8 mouse cellular contexts compared by ENCODE assay signal in the genomic region with DNA sequence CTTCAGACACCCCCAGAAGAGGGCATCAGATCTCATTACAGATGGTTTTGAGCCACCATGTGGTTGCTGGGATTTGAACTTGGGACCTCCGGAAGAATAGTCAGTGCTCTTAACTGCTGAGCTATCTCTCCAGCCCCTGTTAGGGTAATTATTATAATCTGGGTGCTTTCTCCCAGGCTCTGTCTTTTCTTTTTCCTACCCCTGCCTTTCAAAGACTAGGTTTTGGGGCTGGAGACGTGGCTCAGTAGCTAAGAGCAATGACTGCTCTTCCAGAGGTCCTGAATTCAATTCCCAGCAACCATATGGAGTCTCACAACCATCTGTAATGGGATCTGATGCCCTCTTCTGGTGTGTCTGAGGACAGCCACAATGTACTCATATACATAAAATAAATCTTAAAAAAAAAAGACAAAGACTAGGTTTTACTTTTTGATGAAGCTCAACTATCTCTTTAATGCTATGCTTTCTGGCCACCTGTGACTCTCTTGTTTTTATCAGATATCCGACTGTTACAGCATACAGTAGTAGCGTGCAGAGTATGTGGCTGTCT. TPM values are rescaled to one million over a fixed set of nuclear protein-coding genes. Genes with fewer than 3 reads are reported as not detected.
DNase-seq lines count a peak whose midpoint lies in the region; ATAC-seq and TF ChIP-seq lines count a peak whose summit lies in the region.

No protein-coding gene starts in this region.

- no peak for DNase-seq in kidney, adult 9 months
- no peak for DNase-seq in intestine, embryonic 14.5 days (ENCODE audit: low spot score)
- no peak for DNase-seq in midbrain, postnatal 0 days (ENCODE audit: low spot score)
- DNase-seq in left cerebral cortex, adult 8-10 months (ENCODE audit: low spot score in 2 of 2): no peak
- DNase-seq in adrenal gland, postnatal 14 days: no peak
- no peak for DNase-seq in frontal cortex, postnatal 10 days (ENCODE audit: low spot score in 2 of 2)

- H3K27me3 ChIP-seq in kidney, embryonic 16.5 days (ENCODE audit: insufficient read depth, low read length): no peaks in the 10 kb centered on the region
- H3K27me3 ChIP-seq in embryonic facial prominence, embryonic 15.5 days: no peaks in the 10 kb centered on the region
- H3K27me3 ChIP-seq in intestine, embryonic 14.5 days (replicated peaks; ENCODE audit: control insufficient read depth, insufficient read depth, low read length): no peaks in the 10 kb centered on the region
- H3K27me3 ChIP-seq in midbrain, postnatal 0 days (ENCODE audit: insufficient read depth, low read length): no peaks in the 10 kb centered on the region

- H3K9ac ChIP-seq in kidney, embryonic 16.5 days (replicated peaks; ENCODE audit: low read length): peak overlapping the region; percentile 66; the same call in 1 of the 2 replicates
- no peak overlapping the region for H3K9ac ChIP-seq in embryonic facial prominence, embryonic 15.5 days
- H3K9ac ChIP-seq in intestine, embryonic 14.5 days (ENCODE audit: low read length): no peak overlapping the region; the same call in 1 of the 2 replicates
- 0 out of 2 replicates have a peak overlapping the region, but pooled peaks have one; percentile 84 for H3K9ac ChIP-seq in midbrain, postnatal 0 days (replicated peaks; ENCODE audit: low read length, poor library complexity, severe bottlenecking)

- no peak for ATAC-seq in kidney, embryonic 16.5 days (ENCODE audit: low FRiP score, low TSS enrichment)
- ATAC-seq in embryonic facial prominence, embryonic 15.5 days (ENCODE audit: insufficient number of reproducible peaks, low FRiP score, low TSS enrichment, low read depth): no peak
- no peak for ATAC-seq in intestine, embryonic 14.5 days (replicated peaks; ENCODE audit: low FRiP score, low TSS enrichment, low read depth)
- ATAC-seq in midbrain, postnatal 0 days (ENCODE audit: low FRiP score): no peak

- H3K36me3 ChIP-seq in kidney, embryonic 16.5 days (ENCODE audit: insufficient read depth, low read length): peaks cover 24% of the 10 kb centered on the region
- peaks cover 27% of the 10 kb centered on the region for H3K36me3 ChIP-seq in embryonic facial prominence, embryonic 15.5 days
- peaks cover 23% of the 10 kb centered on the region for H3K36me3 ChIP-seq in intestine, embryonic 14.5 days (ENCODE audit: control insufficient read depth, insufficient read depth, low read length)
- H3K36me3 ChIP-seq in midbrain, postnatal 0 days (ENCODE audit: insufficient read depth, low read length): peaks cover 20% of the 10 kb centered on the region

- H3K4me3 ChIP-seq in kidney, embryonic 16.5 days (ENCODE audit: low read length): peak overlapping the region; percentile 92
- H3K4me3 ChIP-seq in embryonic facial prominence, embryonic 15.5 days (replicated peaks): peak overlapping the region; percentile 71
- peak overlapping the region; percentile 86 for H3K4me3 ChIP-seq in intestine, embryonic 14.5 days (ENCODE audit: low read depth, low read length)
- peak overlapping the region; percentile 91 for H3K4me3 ChIP-seq in midbrain, postnatal 0 days (ENCODE audit: low read depth, low read length)

- peaks cover 23% of the 10 kb centered on the region for H3K4me1 ChIP-seq in kidney, embryonic 16.5 days (ENCODE audit: insufficient read depth, low read length)
- peaks cover 30% of the 10 kb centered on the region for H3K4me1 ChIP-seq in embryonic facial prominence, embryonic 15.5 days
- H3K4me1 ChIP-seq in intestine, embryonic 14.5 days (replicated peaks; ENCODE audit: control insufficient read depth, insufficient read depth, low read length): peaks cover 13% of the 10 kb centered on the region
- 0 out of 2 replicates have a peak, but pooled peaks cover 8% of the 10 kb centered on the region for H3K4me1 ChIP-seq in midbrain, postnatal 0 days (ENCODE audit: insufficient read depth, low read length)

- 58% methylated on average over 4 of the region's 4 CpGs for WGBS in kidney, embryonic 16.5 days
- WGBS in embryonic facial prominence, embryonic 15.5 days: 55% methylated on average over 4 of the region's 4 CpGs
- 55% methylated on average over 4 of the region's 4 CpGs for WGBS in intestine, embryonic 14.5 days
- 57% methylated on average over 4 of the region's 4 CpGs for WGBS in midbrain, postnatal 0 days

- H3K4me2 ChIP-seq in kidney, embryonic 16.5 days (replicated peaks; ENCODE audit: low read depth, low read length): peak overlapping the region; percentile 72
- peak overlapping the region; percentile 92 for H3K4me2 ChIP-seq in embryonic facial prominence, embryonic 15.5 days (replicated peaks)
- H3K4me2 ChIP-seq in intestine, embryonic 14.5 days (ENCODE audit: low read length): peak overlapping the region; percentile 63
- H3K4me2 ChIP-seq in midbrain, postnatal 0 days (ENCODE audit: low read depth, low read length, poor library complexity, severe bottlenecking): peak overlapping the region; percentile 85

- no peaks in the 10 kb centered on the region for H3K9me3 ChIP-seq in kidney, embryonic 16.5 days (ENCODE audit: low read length)
- H3K9me3 ChIP-seq in embryonic facial prominence, embryonic 15.5 days (replicated peaks): no peaks in the 10 kb centered on the region
- no peaks in the 10 kb centered on the region for H3K9me3 ChIP-seq in intestine, embryonic 14.5 days (ENCODE audit: control insufficient read depth, low read length)
- H3K9me3 ChIP-seq in midbrain, postnatal 0 days (ENCODE audit: low read length): no peaks in the 10 kb centered on the region

- no peak overlapping the region for H3K27ac ChIP-seq in kidney, embryonic 16.5 days (ENCODE audit: low read length)
- no peak overlapping the region for H3K27ac ChIP-seq in embryonic facial prominence, embryonic 15.5 days (replicated peaks)
- no peak overlapping the region for H3K27ac ChIP-seq in intestine, embryonic 14.5 days (ENCODE audit: low read depth)
- no peak overlapping the region for H3K27ac ChIP-seq in midbrain, postnatal 0 days (ENCODE audit: low read depth, low read length)

- TF ChIP-seq CTCF in midbrain, postnatal 0 days (IDR thresholded peaks at IDR 0.05): peak; percentile 36

RNA-seq across cellular contexts. Expression of gene Pofut2, which starts 0.9 kb away (rescaled TPM):
- 148 and 149 TPM in 2 replicates for polyA plus RNA-seq in kidney, embryonic 16.5 days (2015; fragmentation: Nextera tagmentation; extraction: Ambion mirVana)
- polyA plus RNA-seq in embryonic facial prominence, embryonic 15.5 days (2015; fragmentation: Nextera tagmentation; extraction: Ambion mirVana): 162 and 166 TPM in 2 replicates
- polyA plus RNA-seq in intestine, embryonic 14.5 days (2014; fragmentation: Nextera tagmentation; extraction: Ambion mirVana): 108 and 111 TPM in 2 replicates
- total RNA-seq in midbrain, postnatal 0 days (2014; rRNA removed): 34.8 and 49.9 TPM in 2 replicates
- 43.2 and 44.8 TPM in 2 replicates for polyA plus RNA-seq in midbrain, postnatal 0 days (2015; fragmentation: Nextera tagmentation; extraction: Ambion mirVana)
- 10 to 100 TPM; 27.8 to 34.4 (median 30.4) TPM for total RNA-seq in left cerebral cortex, adult 8-10 months (2022)
- 72.6 and 78.3 TPM in 2 replicates for total RNA-seq in adrenal gland, postnatal 14 days (2021)

Comparison
In these comparisons a context has a peak if more than half of its experiments do, and no peak if none do; other contexts are left out.
1. H3K9ac ChIP-seq: peak in kidney, embryonic 16.5 days (single experiment) and midbrain, postnatal 0 days (single experiment); none in embryonic facial prominence, embryonic 15.5 days (single experiment) and intestine, embryonic 14.5 days (single experiment).
2. Peak in every context shown above with its lines, with median percentiles within 50 percentile points of each other: H3K4me2 ChIP-seq and H3K4me3 ChIP-seq.